Mouse (Mus musculus) yolk sac, embryonic 10.5 days (tissue): ENCODE results near the gene Cntn2.

Experiments
- DNase-seq: peaks from one replicate; pipeline ENCODE4 v3.0.0-alpha.2; 2017; ENCODE audit warnings: low spot score

The Cntn2 gene

DNA sequence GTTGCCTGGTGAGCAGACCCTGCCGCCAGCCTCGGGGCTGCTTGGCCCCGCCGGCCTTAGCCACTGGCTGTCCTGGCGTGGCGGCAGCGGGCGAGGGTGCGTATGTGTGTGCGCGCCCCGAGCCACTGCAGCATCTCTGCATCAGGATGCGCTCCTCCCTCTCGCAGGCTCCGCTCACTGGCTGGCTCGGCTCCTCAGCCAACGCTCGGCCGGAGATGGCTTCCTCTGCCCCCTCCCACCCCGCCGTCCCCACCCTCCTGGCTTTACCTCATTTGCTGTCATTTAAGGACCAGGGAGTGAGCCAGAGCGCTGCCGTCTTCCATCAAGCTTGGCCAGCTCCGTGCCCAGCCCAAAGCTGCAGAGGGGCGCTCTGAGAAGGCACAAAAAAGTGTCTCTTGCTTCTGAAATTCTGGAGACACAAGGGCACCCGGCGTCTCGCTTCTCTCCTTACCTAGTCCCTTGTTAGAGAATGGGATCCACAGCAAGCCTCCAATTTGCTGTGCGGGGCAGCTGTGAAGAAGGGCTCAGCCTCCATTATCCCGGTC is at the start of gene Cntn2:
Cntn2 (minus strand) TSS at position 495 of the 545 bp plus-strand sequence.
- DNase-seq, result no peak

DNA sequence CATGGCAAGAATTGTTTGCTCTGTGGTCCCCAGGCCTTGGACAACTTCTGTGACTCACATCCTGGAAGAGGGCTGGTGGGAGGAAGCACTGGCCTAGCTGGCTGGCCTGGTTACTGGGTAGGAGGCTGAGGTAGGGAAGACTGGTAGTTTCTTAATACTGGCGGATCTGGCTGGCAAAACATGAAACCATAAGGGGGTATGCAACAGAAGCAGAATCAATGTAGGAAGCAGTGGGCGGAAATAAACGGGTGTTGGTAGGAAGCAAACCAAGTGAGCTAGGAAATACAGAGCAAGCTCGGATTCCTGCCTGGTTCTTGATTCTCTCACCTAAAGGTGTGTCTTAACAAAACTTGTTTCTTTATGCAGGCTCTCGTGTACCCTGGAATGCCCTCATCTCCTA is 49.1 kb upstream of the Cntn2 start:
- no peak for DNase-seq

DNA sequence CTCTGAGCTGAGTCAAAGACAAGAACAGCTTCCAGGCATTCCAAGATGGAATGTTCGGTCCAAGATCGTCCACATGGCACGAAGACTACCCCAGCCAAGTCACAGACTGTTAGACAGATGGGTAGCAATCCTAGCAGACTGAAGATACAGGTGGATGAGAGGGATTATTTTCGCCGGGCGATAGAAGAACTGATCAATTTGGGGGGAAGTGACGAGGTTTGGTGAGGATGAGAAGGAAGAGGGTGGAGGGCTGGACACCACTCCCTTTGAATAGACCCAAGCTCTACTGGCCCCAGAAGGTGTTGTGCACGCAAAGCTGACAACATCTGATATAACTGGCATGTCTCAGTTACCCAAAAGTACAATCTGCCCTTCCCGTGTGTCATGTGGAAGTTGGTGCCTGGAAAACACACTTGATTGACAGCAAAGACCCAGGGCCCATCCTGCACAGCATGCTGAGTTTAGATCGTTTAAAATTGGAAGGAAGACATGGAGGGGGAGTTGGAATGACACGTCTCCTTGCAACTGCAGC is 48.4 kb upstream of the Cntn2 start:
- no peak for DNase-seq

DNA sequence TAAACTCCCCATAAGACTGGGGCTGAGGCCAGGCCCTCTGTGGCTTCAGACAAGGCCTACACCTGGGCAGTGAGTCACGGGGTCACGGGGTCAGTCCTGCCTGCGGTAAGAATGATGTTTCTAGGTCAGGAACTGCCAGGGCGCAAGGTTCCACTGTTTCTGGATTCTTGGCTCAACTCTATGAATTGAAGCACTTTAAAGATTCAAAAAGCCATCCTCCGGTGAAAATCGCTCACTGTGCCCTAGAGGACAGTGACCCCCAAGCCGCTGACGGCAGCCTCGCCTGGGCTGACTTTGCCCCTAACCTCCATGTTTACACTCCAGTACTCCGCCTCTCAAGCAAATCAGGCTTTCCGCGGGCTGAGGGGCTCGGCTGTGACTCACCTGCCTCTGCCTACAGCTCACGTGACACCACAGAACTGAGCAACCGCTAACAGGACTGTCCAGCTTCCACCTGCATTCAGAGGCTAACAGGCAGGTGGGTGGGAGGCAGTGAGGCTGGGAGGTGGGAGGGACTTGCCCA is 43.7 kb upstream of the Cntn2 start:
- DNase-seq, result peak; percentile 92

DNA sequence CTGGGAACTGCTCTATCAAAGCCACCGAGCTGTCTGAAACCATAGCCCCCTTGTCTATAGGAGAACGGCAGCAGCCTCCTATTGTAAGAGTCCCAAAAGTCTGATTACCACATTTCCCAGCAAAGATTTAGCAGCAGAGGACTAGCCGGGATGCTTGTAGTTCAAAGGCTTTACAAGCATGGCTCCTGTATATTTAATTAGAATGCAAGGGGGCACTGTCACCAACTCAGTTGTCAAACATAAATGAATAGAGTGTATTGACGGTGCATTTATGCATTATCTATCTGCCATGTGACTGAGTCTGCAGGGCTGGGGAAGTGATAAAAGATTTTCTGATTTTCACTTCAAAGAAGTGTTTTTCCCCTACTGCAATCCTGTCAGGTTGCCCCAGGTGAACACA is 42.3 kb upstream of the Cntn2 start:
- no peak for DNase-seq

DNA sequence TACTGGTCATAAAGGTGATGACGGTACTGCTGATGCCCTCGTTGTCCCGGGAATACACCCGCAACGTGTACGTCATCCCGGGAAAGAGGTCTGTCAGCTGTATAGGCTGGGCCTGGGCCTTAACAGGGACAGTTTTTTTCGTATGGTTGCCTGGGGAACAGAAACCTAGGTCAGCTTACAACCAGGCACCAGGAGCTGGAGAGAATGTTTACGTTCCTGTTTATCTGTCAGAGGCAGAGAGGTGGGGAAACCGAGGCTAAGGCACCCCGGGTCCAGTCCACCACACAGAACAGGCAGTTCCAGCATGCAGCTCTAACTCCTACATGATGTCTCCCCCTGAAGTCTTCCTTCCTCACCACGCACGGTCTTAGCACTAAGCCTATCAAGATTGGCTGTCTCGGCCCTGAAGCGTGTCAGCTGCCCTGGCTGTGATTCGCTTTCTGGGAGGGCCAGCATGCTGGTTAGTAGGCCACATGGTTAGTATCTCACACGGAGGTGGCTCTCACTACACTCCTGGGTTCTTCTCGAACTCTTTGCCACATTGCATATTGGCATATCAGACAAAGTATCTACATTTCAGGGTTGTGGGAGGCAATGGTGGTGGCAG is 40.0 kb upstream of the Cntn2 start:
- DNase-seq, result no peak

DNA sequence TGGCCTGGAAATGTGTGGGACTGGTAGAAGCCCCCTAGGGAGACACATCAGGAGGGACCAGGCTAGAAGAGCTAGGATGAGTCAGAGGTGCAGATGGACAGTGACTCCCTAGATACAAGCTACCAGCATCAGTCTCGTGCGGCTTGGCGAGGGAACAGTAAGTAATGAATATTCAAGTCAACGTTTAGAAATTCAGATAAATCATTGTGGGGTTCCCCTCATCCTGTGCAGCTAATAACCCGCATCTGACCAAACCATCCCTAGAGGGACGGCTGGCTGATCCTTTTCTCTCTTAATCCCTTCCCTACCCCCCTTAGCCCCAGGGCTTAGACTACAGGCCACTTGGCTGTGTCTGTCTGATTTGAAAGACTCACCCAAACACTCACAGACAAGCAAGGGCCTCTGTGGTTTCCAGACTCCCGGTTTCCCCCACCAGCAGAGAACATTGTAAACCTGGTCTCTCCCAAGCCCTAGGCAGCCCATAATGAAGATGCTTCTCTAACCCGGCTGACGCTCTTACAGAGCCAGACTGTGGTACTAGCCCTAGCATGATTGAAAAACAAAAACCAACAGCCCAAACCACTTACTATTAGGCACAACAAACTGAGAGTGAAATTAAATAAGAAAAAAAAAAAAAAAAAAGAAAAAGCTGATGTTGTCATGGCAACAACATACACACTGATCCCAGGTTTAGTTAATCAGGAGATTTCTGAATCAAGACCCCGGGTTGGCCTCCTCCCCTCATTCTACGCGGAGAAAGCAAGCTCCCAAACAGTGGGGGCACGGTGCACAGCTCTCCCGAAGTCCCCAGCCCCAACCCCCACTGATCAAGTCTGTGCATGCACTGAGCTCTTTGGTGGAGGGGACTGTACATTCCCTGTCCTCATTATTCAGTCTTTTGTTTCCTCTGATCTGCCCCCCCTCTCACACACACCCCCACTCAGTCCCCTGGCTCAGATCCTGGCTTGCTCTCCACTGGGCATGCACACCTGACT is 39.1 kb upstream of the Cntn2 start:
- no peak for DNase-seq

DNA sequence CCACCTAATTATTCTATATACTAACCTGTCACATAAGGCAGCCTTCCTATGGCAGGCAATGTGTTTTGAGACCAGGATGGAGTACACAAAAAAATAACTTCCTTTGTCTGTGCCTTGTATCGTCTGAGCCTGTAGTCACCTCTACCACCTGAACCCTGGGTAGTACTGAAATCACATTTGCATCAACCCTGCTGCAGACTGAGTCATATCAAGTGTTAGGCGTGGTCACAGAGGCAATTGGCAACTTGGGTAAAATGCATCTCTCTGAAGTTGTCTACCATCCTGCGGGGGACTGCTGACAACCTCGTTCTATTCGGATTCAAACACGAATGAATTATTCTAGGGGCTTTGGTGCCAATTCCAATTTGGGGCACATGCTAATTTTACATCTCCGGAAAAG is 37.0 kb upstream of the Cntn2 start:
- DNase-seq, result no peak

DNA sequence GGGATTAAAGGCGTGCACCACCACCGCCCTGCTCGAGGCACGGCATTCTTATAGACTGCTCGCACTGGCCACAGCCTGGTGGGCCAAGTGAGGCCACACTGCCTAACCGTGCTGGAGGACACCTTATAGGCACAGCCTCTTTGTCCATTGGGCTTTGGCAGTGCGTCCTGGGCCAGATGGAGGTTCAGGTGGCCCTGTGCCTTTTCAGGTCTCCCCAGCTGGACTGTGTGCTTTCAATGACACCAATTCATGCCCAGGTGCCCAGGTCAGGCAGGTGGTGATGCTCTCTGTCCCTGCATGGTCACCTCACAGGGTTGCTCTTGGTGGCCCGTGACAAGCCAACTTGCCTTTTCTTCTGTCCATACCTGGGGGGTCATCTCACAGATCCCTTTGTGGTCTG is 33.8 kb upstream of the Cntn2 start:
- no peak for DNase-seq

DNA sequence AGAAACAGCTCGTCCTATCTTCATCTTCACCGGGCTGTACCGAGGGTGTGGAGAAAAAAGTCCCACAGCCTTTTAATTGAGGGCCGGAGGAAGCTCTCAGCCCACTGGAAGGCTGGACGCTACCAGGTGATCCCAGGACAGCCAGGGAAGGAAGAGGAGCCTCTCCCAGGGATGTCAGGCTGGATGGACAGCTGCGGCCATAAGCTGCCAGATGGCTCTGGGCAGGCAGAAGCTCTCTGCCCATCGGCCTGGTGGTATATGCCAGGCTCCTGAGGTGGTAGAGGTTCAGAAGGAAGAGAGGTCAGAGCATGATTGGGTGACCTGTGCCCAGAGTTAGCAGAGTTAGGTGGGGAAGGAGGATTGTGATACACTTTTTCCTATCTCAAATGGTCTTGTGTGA is 29.8 kb upstream of the Cntn2 start:
- DNase-seq, result no peak

DNA sequence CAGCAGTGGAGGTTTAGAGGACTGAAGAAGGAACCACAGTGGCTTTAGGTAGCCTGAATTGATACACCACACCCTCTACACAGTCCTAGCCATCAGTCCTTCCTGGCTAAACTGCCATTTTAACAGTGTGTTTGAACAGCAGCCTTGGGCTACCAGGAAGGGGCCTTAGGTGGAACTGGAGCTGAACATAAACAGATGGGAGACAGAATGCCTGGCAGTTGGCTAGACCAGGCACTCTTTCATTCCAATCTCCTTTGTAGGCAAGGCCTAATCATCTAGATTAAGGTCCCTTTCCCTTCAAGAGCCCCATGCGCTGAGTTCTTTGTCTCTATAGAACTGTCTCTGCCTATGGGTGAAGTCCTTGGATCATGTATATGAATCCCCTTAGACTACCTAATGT is 28.6 kb upstream of the Cntn2 start:
- DNase-seq, result no peak

DNA sequence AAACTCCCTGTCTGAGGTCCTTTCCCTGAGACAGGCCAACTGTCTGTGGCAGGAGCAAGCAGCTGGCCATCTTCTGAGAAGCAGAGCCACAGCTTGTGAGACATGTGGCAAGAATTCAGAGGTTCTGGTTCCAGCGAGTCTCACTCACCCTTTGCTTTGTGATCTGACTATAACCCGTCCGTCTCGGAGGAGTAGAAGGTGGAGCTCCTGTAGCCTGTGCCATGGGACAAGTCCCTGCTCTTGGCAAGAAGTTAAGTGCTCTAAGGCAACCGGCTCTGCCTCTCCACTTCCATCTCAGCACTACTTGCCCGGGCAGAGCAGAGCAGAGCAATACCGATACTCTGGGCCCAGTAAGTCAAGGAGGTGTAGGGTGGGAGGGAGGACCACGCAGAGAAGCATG is 27.9 kb upstream of the Cntn2 start:
- DNase-seq, result no peak

DNA sequence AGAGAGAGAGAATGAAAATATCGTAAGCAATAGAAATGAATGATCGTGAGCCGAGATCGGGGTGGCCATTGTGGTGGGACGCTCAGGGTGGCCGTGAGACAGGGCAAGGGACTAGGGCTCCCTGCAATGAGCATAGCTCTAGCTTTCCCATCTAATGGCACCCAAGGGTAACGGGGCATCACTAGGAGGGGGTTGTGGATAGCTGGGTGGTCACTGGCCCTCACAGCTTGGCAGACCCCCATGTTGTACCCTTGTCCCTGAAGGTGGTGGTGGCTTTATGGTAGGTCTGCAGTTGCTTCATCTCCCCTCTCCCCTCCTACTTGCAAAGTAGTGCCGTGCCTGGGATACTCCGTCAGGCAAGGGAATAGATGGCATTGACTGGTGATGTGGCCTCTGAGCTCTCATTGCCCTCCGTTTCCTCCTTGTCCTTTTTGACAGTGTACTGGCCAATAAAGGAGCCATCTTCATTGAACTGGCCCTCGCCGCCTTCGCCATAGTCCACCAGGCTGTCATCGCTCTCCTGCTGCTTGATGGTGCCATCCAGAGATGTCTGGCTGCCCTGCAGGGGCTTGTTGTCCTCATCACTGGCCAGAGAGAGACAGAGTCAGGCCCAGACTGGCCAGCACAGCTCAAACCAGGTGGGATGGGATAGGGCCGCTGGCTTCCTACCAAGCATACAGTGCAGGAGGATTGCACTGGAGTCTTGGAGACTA is 27.2 kb upstream of the Cntn2 start:
- no peak for DNase-seq

DNA sequence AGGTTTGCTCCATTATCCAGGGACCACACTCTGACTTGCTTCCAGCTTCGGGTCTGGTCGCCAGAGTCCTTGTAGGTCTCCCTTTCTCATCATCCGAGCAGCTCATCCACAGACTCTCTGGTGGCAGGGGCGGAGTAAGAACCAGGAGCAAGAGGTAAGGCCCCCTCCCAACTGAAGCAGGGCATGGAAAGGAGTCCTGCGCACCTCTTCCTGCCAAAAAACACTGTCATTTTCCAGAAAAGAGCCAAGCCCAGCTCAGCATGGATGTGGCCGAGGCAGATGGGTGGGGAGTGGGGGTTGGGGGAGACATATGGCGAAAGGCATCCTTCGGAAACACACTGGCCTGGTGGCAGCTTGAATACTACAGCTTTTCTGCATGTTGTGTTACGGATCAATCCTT is 26.5 kb upstream of the Cntn2 start:
- DNase-seq, result no peak

DNA sequence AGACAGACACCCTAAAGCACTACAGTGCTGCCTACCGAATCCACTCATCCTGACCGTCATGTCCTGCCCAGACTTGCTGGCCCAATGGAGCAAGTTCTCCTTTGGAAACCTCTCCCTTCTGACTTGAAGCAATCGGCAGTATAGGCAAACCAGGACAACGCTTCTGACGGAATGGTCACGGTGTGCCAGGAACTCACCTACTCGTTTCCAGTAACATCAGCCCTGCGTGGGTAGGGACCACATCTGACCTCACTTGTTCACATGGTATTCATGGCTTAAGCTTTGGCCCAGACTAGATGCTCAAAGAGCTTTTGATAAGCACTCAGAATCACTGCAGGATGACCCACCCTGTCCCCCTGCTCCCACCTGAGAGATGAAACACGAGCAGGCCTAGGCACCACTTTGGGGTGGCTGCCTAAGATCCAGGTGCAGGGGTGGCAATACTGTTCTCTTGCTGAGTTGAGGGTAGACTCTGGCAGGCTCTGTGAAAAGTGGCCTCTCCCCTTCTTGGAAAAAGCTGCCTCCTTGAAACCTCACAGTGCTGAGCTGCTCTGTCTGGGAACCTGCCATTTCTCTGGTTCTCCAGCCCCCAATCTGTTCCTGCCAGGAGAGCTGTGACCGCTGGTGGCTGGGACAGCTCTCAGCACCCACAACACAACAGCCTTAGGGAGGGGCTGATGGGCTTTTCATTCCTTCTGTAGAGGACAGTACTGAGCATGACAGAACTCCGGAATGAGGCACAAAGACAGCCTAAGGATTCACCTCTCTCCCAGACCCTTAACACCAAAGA is 24.5 kb upstream of the Cntn2 start:
- DNase-seq, result no peak

DNA sequence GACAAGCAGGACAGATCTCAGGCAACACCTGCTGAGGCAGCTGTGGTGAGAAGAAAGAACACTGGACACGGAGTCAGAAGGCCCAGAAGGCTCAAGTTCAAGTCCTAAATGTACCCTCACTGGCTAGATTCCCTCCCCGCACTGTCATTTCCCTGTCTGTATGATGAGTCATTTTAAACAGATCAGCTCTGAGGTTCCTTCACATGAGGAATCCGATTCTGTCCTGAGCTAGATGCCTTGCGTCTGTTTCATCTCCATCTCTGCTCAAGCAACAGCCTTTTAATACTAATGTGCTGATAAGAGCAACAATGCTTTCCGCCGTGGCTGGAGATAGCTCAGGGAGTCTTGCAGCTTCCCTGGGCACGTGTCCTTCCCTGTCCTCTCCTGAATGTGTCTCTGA is 22.7 kb upstream of the Cntn2 start:
- DNase-seq, result no peak

DNA sequence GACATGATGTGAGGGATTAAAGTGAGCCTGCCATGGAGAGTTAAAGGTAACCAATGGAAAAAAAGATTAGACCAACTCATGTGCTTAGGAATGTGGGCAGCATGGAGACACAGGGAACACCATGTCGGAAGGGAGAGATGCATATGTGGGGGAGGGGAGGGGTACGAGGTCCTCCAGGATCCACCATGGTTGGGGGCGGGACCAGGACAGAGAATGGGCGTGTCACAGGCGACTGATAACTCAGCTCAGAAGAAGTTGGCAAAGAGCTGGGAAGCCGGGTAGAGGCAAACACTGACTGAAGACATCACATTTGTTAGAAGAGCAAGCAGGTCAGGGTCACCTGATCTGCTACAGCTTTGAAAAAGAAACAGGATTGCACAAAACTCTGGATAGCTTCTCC is 21.9 kb upstream of the Cntn2 start:
- no peak for DNase-seq

DNA sequence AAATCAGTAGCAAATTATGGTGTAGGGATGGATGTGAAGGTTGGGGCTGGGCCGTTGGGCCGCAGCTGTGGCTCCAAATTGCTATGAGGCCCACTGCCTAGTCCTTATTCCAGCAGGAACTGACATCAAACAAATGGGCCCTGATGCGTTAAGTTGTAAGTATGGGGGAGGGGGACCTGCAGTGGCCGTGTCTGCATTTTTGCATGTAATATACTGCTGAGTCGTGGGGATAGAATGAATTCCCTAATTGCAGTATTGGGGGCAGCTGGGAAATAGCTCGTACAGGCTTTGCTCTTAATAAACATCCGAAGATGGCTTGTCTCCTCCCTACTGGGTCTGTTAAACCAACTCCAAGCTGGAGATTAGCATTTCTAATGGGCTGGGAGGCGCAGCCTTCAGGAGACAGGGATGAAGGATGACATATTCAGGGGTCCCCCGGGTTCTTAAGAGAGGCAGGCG is 19.3 kb upstream of the Cntn2 start:
- DNase-seq, result no peak

DNA sequence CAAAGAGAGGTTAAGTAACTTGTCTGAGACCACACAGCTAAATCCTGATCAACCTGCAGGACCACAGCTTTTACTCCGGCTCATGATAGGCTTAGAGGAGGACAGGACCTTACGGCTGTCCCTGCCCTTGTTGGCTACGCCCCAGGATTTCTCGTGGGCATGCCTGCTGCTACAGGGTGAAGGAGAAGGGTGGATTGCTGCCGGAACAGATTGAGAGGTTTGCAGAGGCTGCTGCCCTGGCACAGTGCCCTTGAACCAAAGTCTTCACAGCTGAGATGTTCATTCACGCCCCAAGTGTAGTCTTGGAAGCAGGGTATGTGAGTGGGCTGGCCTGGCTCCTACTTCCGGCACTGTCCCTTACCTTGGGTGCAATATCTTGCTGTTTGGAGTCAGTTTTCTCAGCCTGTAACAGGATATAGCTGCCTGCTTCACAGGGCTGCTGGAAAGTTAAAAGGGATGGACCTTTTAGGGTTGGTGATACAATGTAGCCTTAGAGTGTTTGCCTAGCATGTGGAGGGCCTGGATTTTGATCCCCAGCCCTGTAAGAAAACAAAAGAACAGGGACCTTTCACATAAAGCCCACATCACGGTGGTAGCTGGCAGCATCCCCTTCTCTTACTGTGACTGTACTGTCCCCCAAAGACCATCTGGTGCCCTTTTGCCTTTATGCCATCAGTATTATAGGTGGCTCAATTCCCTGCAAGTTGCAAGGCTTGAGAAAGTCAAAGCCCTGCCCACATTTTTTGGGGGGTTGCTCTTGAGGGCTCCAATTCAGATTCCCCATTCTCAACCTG is 18.0 kb upstream of the Cntn2 start:
- DNase-seq, result no peak

DNA sequence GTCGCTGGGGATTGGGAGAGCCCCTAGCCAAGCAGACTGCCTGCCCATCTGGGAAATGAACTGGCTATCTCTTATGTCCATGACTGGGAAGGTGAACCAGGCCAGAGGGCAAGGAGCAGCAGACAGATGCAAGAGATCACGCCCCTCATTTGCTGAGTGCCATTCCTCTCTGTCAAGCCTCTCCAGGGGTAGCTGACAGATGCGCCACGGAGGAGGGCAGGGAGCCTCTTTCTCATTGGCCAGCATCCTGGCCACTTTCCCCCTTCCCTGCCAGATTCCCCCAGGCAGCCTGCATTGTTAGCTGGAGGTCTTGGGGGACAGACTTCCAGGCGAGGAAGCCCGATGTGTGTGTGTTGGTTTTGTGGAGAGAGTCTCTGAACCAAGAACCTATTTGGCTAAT is 16.0 kb upstream of the Cntn2 start:
- no peak for DNase-seq
